In genomic region chr7:113035751-113036150, GRCm38 (mm10) we compare ENCODE assay signal across 34 mouse cellular contexts.
"Had no signal": no experiment of that assay in that cellular context is flagged by ENCODE, and none has a peak within 500 bp of the region (broad histone marks: within the 10 kb centered on the region; RNA-seq: fewer than 3 reads in every experiment).

No protein-coding gene starts in this region.

- H3K27me3 ChIP-seq: heart, embryonic 12.5 days; heart, embryonic 13.5 days; heart, embryonic 15.5 days; hindbrain, embryonic 12.5 days; hindbrain, embryonic 13.5 days; hindbrain, embryonic 15.5 days; intestine, embryonic 15.5 days; kidney, embryonic 15.5 days had no signal

- H3K36me3 ChIP-seq: heart, embryonic 12.5 days; heart, embryonic 13.5 days; heart, embryonic 15.5 days; hindbrain, embryonic 10.5 days; hindbrain, embryonic 12.5 days; hindbrain, embryonic 13.5 days; hindbrain, embryonic 15.5 days; intestine, embryonic 15.5 days; kidney, embryonic 15.5 days had no signal

- H3K9ac ChIP-seq: heart, embryonic 12.5 days; heart, embryonic 13.5 days; heart, embryonic 15.5 days; hindbrain, embryonic 12.5 days; hindbrain, embryonic 13.5 days; hindbrain, embryonic 14.5 days; hindbrain, embryonic 15.5 days; intestine, embryonic 15.5 days; kidney, embryonic 15.5 days had no signal

- ATAC-seq: hindbrain, embryonic 16.5 days; hindbrain, postnatal 0 days; inflammation-experienced regulatory T-cells, adult 6 months; intestine, embryonic 15.5 days; intestine, embryonic 16.5 days; intestine, postnatal 0 days had no signal

- H3K4me1 ChIP-seq: heart, embryonic 13.5 days; heart, embryonic 15.5 days; hindbrain, embryonic 12.5 days; hindbrain, embryonic 13.5 days; hindbrain, embryonic 15.5 days; intestine, embryonic 15.5 days had no signal

- H3K4me2 ChIP-seq: heart, embryonic 11.5 days; heart, embryonic 12.5 days; heart, embryonic 13.5 days; heart, embryonic 15.5 days; hindbrain, embryonic 12.5 days; hindbrain, embryonic 13.5 days; hindbrain, embryonic 14.5 days; hindbrain, embryonic 15.5 days; intestine, embryonic 15.5 days; kidney, embryonic 15.5 days had no signal

- H3K9me3 ChIP-seq: heart, embryonic 12.5 days; heart, embryonic 13.5 days; heart, embryonic 15.5 days; hindbrain, embryonic 10.5 days; hindbrain, embryonic 12.5 days; hindbrain, embryonic 13.5 days; hindbrain, embryonic 15.5 days; intestine, embryonic 15.5 days; kidney, embryonic 15.5 days had no signal

- DNase-seq: heart, postnatal 10 days; heart, postnatal 14 days; heart, postnatal 36 days; heart, postnatal 4 days; kidney, adult 11 months; kidney, adult 18-20 months; kidney, adult 2 months; kidney, adult 8-10 months; kidney, adult 9 months; kidney, postnatal 10 days; kidney, postnatal 14 days; kidney, postnatal 36 days; kidney, postnatal 4 days; layer of hippocampus, adult 9-11 months; layer of hippocampus, postnatal 36 days had no signal

- H3K27ac ChIP-seq: heart, embryonic 13.5 days; heart, embryonic 15.5 days; hindbrain, embryonic 10.5 days; hindbrain, embryonic 12.5 days; hindbrain, embryonic 13.5 days; hindbrain, embryonic 14.5 days; hindbrain, embryonic 15.5 days; hindbrain, postnatal 0 days; intestine, embryonic 15.5 days; kidney, embryonic 15.5 days; kidney, postnatal 0 days; layer of hippocampus, adult 2 months; left cerebral cortex, adult 2 months had no signal

- H3K4me3 ChIP-seq: heart, embryonic 12.5 days; heart, embryonic 13.5 days; heart, embryonic 15.5 days; hindbrain, embryonic 10.5 days; hindbrain, embryonic 12.5 days; hindbrain, embryonic 13.5 days; hindbrain, embryonic 15.5 days; intestine, embryonic 15.5 days; kidney, embryonic 15.5 days; layer of hippocampus, adult 2 months; left cerebral cortex, adult 2 months had no signal
